Mouse (Mus musculus): ENCODE measurements at regions not wholly inside any gene's neighbourhood (a gene's known extent, or its start where the extent isn't known, plus 50 kb on each side); places are given as distances from the start of the nearest gene placed in this dataset.
"Not testable (repeated sequence)": the region's sequence is repeated elsewhere in the genome, so short reads cannot be mapped to it uniquely, and the experiment has no call there.

- no peak overlapping the region for H3K27ac ChIP-seq (ENCODE audit: insufficient read depth, low read depth, low read length)
- H3K4me3 ChIP-seq (ENCODE audit: insufficient read depth, low read depth, low read length): no peak overlapping the region
- TF ChIP-seq CTCF (IDR thresholded peaks at IDR 0.05; ENCODE audit: insufficient read depth, low read depth, low read length) (no peak), POLR2A (IDR thresholded peaks at IDR 0.05; ENCODE audit: insufficient read depth, low read depth, low read length) (no peak)
- H3K4me1 ChIP-seq (ENCODE audit: control insufficient read depth, insufficient read depth, low read length): no peaks in the 10 kb centered on the region
Observed at GRCm38 (mm10) chr1:13042326-13042725, 1628.4 kb downstream of the A830018L16Rik start.

GRCm38 (mm10) chr1:13050140-13050775, 1636.4 kb downstream of the A830018L16Rik start:
- 12% methylated on average over 17 of the region's 17 CpGs for WGBS
- H3K27ac ChIP-seq (ENCODE audit: insufficient read depth, low read depth, low read length): no peak overlapping the region
- no peak for TF ChIP-seq POLR2A (IDR thresholded peaks at IDR 0.05; ENCODE audit: insufficient read depth, low read depth, low read length)
- 0 out of 2 replicates have a peak, but pooled peaks have one; percentile 31 for TF ChIP-seq CTCF (IDR thresholded peaks at IDR 0.05; ENCODE audit: insufficient read depth, low read depth, low read length)
- peaks cover 2% of the 10 kb centered on the region; the same call in 1 of the 2 replicates for H3K4me1 ChIP-seq (ENCODE audit: control insufficient read depth, insufficient read depth, low read length)
- H3K4me3 ChIP-seq (ENCODE audit: insufficient read depth, low read depth, low read length): no peak overlapping the region

GRCm38 (mm10) chr1:13051433-13052066, 1637.6 kb downstream of the A830018L16Rik start:
- H3K4me3 ChIP-seq (ENCODE audit: insufficient read depth, low read depth, low read length); H3K4me1 ChIP-seq (ENCODE audit: control insufficient read depth, insufficient read depth, low read length): not testable (repeated sequence)
- WGBS: 81% methylated on average over 13 of the region's 13 CpGs

GRCm38 (mm10) chr1:13052067-13052460, 1638.2 kb downstream of the A830018L16Rik start:
- TF ChIP-seq POLR2A (IDR thresholded peaks at IDR 0.05; ENCODE audit: insufficient read depth, low read depth, low read length): no peak
- TF ChIP-seq CTCF (IDR thresholded peaks at IDR 0.05; ENCODE audit: insufficient read depth, low read depth, low read length): peak; percentile 54; the same call in 1 of the 2 replicates
- H3K4me3 ChIP-seq (ENCODE audit: insufficient read depth, low read depth, low read length): peak overlapping the region; percentile 19
- H3K27ac ChIP-seq (ENCODE audit: insufficient read depth, low read depth, low read length): no peak overlapping the region
- 13% methylated on average over 7 of the region's 7 CpGs for WGBS
- peaks cover 2% of the 10 kb centered on the region; the same call in 1 of the 2 replicates for H3K4me1 ChIP-seq (ENCODE audit: control insufficient read depth, insufficient read depth, low read length)

More at GRCm38 (mm10) chr1:13051433-13052066, 1637.6 kb downstream of the A830018L16Rik start:
- H3K27ac ChIP-seq (ENCODE audit: insufficient read depth, low read depth, low read length): not testable (repeated sequence)

- H3K4me3 ChIP-seq (ENCODE audit: insufficient read depth, low read depth, low read length): no peak overlapping the region
- no peak overlapping the region for H3K27ac ChIP-seq (ENCODE audit: insufficient read depth, low read depth, low read length)
- 35% methylated on average over 14 of the region's 14 CpGs for WGBS
- no peaks in the 10 kb centered on the region; the same call in 1 of the 2 replicates for H3K4me1 ChIP-seq (ENCODE audit: control insufficient read depth, insufficient read depth, low read length)
- TF ChIP-seq CTCF (IDR thresholded peaks at IDR 0.05; ENCODE audit: insufficient read depth, low read depth, low read length): no peak
- TF ChIP-seq POLR2A (IDR thresholded peaks at IDR 0.05; ENCODE audit: insufficient read depth, low read depth, low read length): no peak
Observed at GRCm38 (mm10) chr1:13057741-13058140, 1643.8 kb downstream of the A830018L16Rik start.

GRCm38 (mm10) chr1:13059616-13060320, 1645.9 kb downstream of the A830018L16Rik start:
- Histone ChIP-seq H3K4me3 (ENCODE audit: insufficient read depth, low read depth, low read length) (no peak overlapping the region), H3K4me1 (ENCODE audit: control insufficient read depth, insufficient read depth, low read length) (no peaks in the 10 kb centered on the region; the same call in 1 of the 2 replicates), H3K27ac (ENCODE audit: insufficient read depth, low read depth, low read length) (no peak overlapping the region)
- WGBS: 80% methylated on average over 6 of the region's 6 CpGs
- TF ChIP-seq CTCF (IDR thresholded peaks at IDR 0.05; ENCODE audit: insufficient read depth, low read depth, low read length): no peak
- TF ChIP-seq POLR2A (IDR thresholded peaks at IDR 0.05; ENCODE audit: insufficient read depth, low read depth, low read length): no peak

All from olfactory bulb, adult 2 months (tissue).